Mouse (Mus musculus) yolk sac, embryonic 10.5 days (tissue): ENCODE measurements around the gene Wdr41.

Source experiments
- DNase-seq: peaks from one replicate; pipeline ENCODE4 v3.0.0-alpha.2; 2017; ENCODE audit warnings: low spot score

The Wdr41 gene

DNA sequence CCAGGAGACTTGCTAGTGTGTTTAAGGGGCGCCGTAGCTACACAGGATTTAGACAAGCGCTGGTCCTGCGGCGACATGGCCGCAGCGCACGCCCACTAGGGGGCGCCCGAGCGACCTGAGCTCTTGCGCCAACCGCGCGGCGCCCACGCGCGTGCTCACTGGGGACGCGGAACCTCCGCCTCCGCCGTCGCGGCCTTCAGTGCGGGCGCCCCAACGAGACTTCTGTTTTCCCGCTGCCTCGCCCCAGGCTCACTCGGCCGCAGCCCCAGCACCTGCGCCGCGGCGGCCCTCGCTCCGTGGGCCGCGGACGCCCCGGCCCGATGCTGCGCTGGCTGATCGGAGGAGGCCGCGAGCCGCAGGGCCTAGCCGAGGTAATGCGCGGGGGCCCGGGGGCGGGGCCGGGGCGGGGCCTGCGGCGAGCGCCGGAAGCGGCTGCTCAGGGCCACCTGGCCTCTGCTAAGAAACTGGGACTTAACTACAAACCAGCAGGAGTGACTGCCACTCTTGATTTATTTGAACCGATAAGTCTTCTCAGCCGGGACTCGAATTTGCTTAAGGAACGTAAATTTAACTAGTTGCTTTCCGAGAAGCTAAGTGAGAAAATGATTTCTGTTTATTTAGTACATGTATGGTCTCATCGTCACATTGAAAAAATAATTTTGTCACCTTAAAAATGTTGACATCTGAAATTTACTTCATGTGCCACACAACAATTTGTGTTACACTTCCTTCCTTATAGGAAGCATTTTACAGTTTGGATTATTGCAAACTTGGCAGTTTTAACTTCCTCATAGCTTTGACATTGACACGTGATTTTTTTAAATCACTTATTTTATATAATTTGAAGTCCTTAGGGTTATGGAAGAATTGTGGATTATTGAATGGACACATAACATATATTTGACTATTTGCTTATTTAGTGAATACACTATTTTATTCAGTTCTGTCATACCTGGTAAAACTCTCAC lies at the start of gene Wdr41:
Wdr41 (plus strand) TSS at position 126 of the 968 bp plus-strand sequence.
- DNase-seq: peak; percentile 88

DNA sequence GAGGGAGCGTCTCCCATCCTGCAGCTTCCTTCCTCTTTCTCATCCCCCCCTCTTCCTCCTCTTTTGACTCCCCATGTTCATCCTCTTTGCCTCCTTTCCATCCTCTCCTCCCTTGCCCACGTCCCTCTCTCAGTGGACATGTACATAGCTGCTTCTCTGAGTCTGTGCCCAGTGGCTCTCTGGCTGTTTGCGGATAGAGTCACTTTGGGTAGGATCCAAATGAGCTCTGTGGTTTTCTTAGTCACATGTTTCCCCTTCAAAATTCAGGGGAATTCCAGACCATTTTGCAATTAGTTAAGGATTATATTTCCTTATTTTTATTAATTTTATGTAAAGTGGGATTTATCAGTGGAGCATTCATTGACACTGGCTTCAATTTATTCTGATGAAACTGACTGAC lies 48.1 kb upstream of the Wdr41 start:
- no peak for DNase-seq

DNA sequence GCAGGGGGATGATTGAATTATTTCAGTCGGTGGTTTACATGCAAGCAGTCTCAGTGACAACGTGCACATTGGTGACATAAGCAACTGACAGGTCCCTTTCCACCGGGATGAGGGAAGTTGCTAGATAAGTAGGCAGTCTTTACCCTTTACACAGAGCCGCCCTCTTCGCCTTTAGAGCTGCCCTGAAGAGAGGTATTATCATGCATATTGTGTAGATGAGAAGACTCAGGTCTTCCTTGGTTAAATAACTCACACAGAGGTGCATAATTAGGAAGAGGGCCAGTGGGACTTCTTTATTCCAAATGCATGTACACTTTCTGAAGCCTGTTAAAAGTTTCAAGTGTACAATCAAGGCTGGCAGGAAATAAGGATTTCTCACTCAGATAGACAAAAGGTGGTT lies 37.7 kb upstream of the Wdr41 start:
- no peak for DNase-seq

DNA sequence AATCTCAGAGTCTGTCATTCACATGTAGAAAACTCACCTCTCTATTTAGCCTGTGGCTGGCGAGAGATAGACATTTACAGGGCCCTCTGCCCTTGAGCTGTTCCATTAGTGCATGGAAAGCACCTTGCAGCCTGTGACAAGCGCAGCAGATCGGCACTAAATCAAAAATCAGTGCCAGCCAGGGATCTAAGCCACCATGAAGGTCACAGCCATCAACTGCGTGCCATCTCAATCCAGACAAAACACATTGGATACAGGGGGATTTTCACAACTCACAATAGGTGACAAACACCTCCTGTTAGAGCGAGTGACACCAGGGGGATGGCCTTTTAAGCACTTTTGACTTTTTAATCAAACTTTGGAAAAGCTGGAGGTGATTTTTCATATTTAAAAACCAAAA lies 36.0 kb upstream of the Wdr41 start:
- DNase-seq: no peak

DNA sequence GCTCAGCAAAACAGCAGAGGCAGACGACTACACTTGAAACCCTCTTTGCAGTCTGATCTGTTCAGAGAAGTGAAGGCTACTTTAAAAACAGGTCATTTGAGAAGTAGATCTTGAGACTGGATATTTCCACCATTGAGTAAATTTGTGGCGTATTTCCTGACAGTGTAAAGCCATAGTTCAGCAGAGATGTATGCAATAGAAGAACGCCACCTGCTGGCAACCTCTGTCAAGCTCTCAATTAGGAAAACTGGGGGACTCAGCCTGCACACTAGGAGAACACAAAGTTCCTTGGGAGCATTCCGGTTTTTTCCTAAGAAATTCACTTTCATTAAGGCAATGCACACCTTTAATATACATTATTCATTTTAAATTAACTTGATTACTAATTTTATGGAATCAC lies 34.9 kb upstream of the Wdr41 start:
- peak; percentile 18 for DNase-seq

DNA sequence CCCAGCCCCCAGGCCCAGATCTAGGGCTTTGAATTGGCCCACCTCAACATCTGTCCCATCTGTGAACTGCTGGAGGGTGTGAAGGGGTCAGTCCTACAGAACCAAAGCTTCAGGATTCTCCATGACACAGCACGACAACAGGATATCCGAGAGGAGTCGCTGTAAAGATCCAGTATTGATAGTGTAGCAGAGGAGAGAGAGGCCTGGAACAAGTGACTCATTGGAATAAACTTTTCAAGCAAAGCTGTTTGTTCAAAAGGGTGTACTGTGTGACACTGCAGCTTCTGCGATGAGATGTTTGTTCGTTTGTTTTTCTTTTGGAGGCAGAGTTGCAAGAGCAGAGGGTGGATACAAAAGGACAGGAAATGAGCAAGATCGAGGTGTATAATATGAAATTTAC lies 20.2 kb upstream of the Wdr41 start:
- DNase-seq: no peak

DNA sequence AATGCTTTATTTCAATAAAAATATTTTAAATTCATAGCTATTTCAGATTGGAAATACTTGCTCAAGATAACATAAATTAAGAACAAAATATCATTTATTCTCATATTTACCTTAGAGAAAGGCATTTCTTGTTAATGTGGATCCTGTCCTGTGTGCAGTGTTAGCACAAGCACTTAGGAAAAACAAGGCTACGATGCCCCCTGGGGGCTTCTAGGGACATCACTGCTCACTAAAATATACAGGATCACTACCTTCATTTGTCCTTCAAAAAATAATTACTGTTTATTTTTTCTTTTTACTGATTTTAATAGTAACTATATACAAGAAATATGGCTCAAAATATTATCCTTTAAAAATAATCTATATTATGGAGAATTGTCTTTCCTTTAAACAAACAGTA lies 18.2 kb upstream of the Wdr41 start:
- no peak for DNase-seq

DNA sequence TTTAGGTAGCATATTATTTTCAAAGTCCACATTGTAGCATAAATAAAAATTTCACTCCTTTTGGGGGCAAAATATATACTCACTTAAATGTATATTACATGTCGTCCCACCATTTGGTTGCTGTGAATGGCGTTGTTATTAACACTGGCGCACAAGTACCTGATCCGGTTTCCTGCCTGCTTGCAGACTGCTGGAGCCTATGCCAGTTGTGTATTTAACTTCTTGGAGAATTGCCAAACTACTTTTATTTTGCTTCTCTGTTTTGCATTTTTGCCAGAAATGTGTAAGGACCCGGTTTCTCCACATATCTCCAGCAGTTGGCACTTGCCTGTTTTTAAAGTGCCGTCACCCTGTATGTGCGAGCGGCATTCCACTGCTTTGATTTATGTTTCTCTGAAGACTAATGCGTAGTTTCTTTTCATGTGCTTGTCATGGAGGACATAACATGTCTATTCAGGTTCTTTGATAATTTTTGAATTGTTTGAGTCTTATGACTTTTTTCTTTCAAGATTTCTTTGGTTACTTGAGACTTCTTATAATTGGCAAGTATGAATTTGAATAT lies 6.1 kb upstream of the Wdr41 start:
- DNase-seq: no peak

DNA sequence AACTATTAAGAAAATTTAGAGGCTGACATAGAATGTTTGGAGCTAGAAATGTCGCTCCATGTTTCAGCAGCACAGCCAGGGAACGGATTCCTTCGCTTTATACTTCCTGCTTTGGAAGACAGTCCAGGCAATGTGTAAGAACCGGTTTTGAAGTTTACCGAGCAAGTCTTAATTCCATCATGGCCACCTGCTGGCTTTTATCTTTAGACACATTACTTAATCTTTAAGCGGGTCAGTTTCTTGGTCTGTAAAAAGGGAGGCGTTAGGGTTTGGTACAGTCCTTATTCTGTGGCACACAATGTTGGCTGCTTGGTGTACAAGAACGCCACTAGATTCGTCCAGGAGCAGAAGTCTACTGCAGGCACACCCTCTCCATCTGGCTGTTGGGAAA lies 321 bp upstream of the Wdr41 start:
- no peak for DNase-seq

DNA sequence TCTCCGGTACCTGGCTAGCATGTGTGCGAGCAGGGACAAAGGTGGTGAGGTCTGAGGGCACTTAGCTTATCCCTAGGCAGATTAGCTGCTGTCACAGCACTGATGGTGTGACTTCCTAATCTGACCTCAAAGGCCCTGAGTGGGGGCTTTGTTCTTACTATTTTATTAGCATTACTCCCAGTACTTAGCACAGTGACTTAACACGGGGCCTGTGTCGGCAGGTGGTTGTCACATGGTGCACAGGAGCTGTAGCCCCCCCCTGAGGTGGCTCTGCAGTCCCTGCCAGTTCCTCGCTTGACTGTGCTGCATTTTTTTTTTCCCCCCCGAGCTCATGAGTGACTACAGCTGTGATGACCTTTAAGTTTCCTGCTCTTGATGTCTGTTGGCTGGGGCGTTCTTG lies 2.9 kb downstream of the Wdr41 start:
- DNase-seq: no peak

DNA sequence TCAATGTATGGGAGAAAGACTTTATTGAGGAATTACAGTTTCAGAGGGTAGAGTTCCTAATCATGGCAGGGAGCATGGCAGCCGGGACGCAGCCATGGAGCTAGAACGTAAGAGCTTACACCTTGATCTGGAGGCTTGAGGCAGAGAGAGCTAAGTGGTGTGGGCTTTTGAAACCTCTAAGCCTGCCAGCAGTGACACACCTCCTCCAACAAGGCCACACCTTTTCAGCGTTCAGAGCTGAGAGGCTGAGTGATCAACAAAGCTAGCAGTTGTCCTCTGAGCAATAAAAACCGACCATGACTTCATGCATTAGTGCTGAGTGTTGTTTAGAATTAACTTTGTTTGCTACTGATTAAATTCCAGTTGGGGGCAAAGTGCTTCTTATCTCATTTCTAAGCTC lies 14.4 kb downstream of the Wdr41 start:
- peak; percentile 11 for DNase-seq

DNA sequence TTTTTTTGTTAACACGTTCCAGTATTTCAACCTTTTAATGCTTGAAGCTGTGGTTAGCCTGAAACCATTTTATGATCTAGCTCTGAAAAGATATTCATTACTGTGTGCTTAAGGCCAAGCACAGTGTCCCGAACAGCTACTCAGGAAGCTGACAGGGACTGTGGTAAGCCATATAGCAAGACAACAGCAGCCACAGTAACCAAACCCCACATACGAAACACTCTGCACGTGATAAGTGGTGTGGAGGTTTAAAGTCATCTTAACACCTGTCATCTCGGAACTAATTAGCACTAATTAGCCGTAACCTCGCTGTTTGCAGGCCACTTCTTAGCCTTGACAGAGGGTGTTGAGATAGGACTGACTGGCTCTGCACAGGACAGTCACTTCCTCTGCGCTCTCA lies 31.1 kb downstream of the Wdr41 start:
- no peak for DNase-seq

DNA sequence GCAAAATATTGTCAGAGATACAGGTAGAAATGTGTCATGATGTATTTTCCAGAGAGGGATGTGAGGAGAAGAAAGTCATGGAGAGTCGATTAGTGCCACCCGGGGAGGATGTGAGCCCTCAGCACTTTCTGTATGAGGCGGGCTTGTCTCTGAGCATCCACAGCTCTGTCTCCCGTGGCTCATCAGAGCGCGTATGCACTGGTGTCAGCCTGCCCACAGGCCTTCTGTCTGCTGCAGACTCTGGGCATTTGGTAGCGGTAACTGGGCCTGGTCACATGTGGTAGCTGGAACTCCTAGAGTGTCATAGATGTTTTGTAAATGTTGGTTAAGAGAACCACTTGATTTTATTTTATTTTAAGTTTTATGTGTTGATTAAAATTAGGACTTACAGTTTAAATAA lies 33.1 kb downstream of the Wdr41 start:
- DNase-seq: no peak

DNA sequence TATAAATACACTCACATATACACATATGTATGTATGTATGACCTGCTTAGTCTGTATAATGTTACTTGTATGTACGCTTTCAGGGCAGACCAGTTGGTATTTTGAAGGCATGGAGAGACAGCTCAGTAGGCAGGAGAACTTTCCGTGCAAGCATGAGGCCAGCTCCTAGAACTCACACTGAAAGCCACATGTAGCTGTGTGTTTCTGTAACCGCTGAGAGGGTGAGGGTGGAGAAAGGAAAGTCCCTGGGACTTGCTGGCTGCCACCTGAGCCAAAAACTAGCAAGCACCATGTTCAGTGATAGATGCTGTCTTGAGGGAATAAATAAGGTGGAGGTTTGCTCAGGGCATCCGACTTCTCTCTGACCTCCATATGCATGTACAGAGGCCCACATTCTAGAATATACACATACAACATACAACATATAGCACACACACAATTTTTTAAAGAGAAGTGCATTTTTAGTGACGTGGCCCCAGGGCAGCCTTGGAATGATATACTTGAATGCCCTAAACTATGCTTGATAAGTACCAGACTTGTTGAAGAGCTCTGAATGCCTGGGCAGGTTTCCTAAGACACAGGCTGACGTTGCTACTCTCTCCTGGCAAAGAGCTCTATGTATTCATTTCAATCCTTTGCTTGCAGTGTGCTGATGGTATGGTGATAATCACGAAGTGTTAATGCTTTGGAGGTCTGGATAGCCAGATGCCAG lies 35.6 kb downstream of the Wdr41 start:
- DNase-seq: no peak

DNA sequence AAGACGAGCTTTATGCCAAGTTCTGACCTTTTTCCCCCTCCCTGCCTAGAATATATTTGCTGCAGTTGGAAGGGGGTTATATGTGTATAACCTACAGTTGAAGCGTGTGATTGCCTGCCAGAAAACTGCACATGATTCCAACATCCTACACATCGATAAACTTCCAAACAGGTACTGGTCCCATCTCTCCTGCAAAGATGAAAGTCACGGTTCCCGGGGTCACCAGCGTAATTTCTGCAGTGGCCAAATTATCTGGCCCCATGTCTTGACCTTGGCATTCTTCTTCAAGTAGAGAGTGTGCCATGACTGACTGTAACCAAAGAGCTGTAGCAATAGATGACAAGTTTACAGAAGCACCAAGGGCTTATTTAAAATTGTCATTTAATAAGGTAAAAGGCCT lies 41.1 kb downstream of the Wdr41 start:
- DNase-seq: no peak

DNA sequence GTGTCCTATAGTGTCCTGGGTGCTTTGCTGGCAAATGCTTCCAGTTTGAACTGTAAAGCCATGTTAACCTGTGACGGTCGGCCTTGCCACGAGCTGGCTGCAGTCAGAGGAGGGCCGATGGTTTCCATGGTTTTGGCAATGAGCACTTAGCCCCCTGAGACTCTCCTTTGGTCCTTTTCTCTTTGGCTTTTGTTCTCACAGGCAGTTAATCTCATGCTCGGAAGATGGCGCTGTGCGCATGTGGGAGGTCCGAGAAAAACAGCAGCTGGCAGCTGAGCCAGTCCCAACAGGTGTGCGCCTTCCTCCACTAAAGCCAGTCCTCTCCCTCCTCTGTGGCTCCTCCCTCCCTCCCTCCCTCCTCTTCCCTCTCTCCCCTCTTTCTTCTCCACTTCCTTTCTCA lies 41.8 kb downstream of the Wdr41 start:
- DNase-seq: peak; percentile 35

DNA sequence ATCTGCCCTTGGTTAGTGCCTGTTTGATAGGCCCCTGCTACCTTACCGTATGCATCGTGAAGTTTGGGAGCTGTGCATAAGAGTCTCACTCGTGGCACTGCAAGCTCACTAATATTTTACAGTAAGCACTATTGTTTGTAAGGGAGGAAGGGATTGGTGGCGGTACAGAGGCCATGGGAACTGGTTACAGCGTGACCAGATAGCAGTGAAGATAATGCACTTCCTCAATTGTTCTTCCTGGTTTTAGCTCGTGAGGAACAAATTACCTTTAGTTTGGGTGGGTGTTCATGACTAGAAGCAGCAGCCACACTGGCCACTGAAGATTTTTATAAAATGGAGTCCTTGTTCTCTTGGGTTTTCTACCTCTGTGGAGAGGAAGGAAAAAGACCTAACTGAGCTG lies 43.2 kb downstream of the Wdr41 start:
- DNase-seq: no peak

DNA sequence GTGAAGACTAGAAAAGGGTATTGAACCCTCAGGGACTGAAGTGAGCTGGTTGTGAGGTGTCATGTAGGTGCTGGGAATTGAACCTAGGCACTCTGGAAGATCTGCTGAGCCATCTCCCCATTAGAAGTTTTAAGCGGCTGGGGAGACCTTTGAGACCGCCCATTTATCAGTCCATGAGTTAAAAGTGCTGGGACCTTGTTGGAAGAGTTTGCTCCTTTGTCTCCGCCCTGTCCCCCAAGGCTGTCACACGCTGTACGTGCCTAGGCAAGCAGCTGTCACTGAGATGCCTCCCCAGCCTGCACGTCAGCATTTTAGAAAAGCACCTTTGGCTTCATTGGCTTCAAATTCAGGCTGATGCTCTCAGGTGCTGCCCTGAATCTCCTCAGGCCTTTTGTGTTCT lies 44.1 kb downstream of the Wdr41 start:
- no peak for DNase-seq

DNA sequence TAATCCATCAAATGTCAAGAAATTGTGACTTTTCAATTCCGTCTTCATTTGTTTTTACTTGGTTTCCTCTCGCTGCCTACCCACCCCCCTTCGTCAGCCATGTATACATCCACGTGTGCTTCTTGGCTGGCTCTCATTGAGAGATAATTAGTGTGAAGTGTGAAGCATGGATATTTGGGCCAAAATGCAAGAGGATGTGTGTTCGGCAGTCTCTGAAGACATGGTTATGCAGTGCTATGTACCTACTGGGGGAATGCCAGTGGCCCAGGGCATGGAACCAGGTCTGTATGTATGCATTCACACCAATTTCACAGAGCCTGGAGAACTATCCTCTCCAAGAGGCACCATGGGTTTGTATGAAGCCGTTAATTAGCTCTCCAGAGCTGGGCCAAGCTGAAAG lies 54.7 kb downstream of the Wdr41 start:
- no peak for DNase-seq

DNA sequence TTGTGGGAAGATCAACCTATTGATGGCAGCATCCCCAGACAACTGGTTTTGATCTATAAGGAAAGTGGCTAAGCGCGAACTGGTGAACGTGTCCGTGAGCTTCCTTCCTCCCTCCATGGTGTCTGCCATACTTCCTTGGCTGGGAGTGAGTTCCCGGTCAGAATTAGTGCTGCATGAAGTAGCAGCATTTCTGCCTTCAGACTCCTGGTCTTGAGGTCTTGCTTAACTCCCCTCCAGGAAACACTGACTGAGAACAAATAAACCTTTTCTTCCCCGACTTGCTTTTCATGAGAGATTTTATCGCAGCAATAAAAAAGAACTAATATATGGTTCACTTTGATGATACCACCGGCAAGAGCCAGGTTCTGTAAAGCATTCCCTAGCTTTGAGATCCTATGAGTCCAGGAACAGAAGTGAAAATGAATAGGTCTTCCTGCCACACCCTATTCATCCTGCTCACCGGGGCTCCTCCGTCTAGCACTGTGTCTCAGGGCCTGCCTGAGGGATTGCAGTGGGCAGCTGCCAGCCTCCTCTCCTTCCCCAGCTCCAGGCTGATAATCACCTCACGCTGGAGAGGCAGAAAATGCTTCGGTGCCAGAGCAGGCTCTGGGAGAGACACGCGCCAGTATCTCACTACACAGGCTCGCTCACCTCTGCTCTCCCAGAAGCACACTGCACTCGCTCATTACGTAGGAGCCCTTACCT lies 56.1 kb downstream of the Wdr41 start:
- DNase-seq: no peak

DNA sequence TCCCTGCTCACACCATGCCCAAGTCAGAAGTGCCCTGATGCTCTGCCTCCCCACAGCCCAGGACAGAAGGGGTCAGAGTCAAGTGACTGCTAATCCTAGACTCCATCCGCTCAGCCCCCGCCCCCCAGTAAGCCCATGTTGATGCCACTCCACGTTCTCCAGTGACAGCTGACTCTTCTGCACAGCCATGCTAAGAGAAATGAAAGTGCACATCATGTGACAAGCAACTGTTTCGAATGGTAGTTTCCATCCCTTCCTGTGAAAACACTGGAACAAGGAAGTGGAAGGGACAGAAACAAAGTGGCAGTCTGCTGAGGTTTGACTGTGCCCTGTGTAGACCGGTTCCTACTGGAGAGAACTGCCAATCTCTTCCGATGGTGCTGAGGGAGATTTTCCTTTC lies 56.8 kb downstream of the Wdr41 start:
- DNase-seq: no peak

DNA sequence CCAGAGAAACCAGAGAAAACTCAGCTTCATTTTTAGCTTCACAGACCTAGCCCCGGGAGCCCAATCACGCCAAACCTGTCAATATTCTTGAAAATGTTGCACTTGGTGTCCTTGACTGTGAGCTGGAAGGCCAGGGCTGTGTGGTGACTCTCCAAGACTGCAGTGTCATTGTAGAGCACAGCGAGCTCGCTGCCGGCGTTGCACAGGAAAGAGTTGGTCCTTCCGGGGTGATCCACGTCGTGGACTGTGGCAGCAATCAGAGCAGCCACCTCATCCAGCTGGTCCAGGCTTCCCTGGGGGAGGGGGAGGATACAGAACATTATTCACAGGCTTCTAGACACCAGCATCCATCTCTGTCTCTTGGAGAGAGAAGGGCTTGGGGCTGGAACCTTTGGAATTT lies 58.0 kb downstream of the Wdr41 start:
- DNase-seq: no peak

DNA sequence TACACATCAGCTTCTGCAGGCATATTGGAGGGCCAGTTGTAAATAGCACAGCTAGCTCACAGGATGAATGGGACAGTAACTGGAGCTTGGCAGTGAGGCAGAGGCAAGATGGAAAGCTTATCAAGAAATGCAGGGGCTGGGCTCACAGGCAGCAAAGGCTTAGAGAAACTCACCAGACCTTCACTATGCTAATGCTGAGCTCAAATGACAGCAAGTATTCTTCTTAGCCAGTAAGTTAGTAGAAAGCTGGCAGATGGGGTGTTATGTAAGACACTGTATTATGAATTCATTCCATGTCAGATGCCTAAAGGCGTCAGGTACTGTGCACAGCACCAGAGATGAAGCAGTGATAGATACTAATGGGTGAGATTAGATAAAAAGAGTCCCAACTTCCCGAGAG lies 58.6 kb downstream of the Wdr41 start:
- DNase-seq: no peak
